Mouse (Mus musculus) heart, embryonic 15.5 days (tissue): ENCODE measurements around the gene Gcnt2. TPM values are rescaled to one million over a fixed set of nuclear protein-coding genes. Genes with fewer than 3 reads are reported as not detected.

Experiments
- ATAC-seq: fragments of 200-750 bp; cut with Nextera tagmentation; replicated peaks from 2 replicates; pipeline ENCODE4 v1.8.0; 2017; ENCODE audit warnings: low read depth, moderate TSS enrichment; ENCODE audit not compliant: insufficient number of reproducible peaks, insufficient read depth, low FRiP score
- H3K27ac ChIP-seq: fragments of 300-500 bp; sonication (generic); 2 replicates; pipeline ENCODE4 v1.5.1; 2015; ENCODE audit warnings: mild to moderate bottlenecking, inconsistent platforms
- H3K27me3 ChIP-seq: fragments of 300-500 bp; sonication (generic); 2 replicates; pipeline ENCODE4 v1.6.1; 2015; ENCODE audit warnings: inconsistent platforms
- H3K36me3 ChIP-seq: fragments of 300-500 bp; sonication (generic); 2 replicates; pipeline ENCODE4 v1.6.1; 2015; ENCODE audit warnings: mild to moderate bottlenecking, inconsistent platforms
- H3K4me1 ChIP-seq: fragments of 300-500 bp; sonication (generic); replicated peaks from 2 replicates; pipeline ENCODE4 v1.6.1; 2015; ENCODE audit warnings: inconsistent platforms
- H3K4me2 ChIP-seq: fragments of 300-500 bp; sonication (generic); 2 replicates; pipeline ENCODE4 v1.6.1; 2015; ENCODE audit warnings: inconsistent platforms, mild to moderate bottlenecking, moderate library complexity
- H3K4me3 ChIP-seq: fragments of 300-500 bp; sonication (generic); 2 replicates; pipeline ENCODE4 v1.5.1; 2015; ENCODE audit warnings: mild to moderate bottlenecking, inconsistent platforms
- H3K9ac ChIP-seq: fragments of 300-500 bp; sonication (generic); 2 replicates; pipeline ENCODE4 v1.6.1; 2015; ENCODE audit warnings: mild to moderate bottlenecking, inconsistent platforms
- H3K9me3 ChIP-seq: fragments of 300-500 bp; sonication (generic); replicated peaks from 2 replicates; pipeline ENCODE4 v1.6.1; 2016; ENCODE audit warnings: inconsistent platforms
- WGBS: fragments of 180-500 bp; shearing (Covaris S2); methylation state at CpG from one replicate; pipeline ENCODE4 v1.1.7; 2015; ENCODE audit warnings: mixed read lengths; 5-methylcytosine and 5-hydroxymethylcytosine counted together
- polyA plus RNA-seq: library from polyadenylated mRNA; unstranded; fragments of >200 nt; fragmentation: Nextera tagmentation; extraction: Ambion mirVana; gene quantifications from 2 replicates; pipeline ENCODE4 v1.2.1, GENCODE M21; 2015

The Gcnt2 gene
- polyA plus RNA-seq, 1 experiment from 2014 or later = 3.4 TPM

GRCm38 (mm10) chr13:40946513-40946912 lies 87.0 kb downstream of the Gcnt2 start:
- peaks cover 26% of the 10 kb centered on the region for H3K4me1 ChIP-seq

DNA sequence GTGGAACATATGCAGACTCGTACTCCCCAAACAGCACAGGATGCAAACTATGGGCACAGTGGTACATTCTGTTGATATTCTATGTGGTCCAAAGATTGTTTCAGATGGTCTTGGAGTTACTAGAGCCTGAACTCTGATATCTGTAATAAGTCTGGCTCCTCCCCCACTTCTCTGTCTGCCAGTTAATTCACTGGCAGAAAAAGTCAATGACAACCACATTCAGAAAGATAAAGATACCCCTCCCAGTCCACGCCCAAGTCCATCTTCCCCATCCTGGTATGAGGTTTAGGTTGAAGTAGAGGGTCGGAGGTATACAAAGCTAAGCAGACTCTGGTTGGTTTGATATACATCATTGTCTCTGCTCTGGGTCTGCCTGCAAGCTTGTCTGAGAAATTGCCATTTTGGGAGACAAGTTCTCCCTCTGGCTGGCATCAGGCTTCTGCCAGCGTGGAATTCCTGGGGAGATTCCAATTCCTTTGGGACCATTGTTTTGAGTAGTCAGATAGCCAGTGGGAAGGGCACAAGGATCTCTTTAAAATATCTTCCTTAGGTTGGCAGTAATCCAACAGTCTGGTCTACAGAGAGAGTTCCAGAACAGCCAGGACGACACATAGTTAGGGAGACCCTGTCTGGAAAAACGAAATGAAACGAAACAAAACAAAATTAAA lies 88.1 kb downstream of the Gcnt2 start:
- Histone ChIP-seq H3K27me3 (no peaks in the 10 kb centered on the region), H3K36me3 (no peaks in the 10 kb centered on the region), H3K4me3 (no peak overlapping the region), H3K9ac (no peak overlapping the region), H3K4me1 (peaks cover 26% of the 10 kb centered on the region), H3K27ac (peak overlapping the region; percentile 56), H3K9me3 (no peaks in the 10 kb centered on the region), H3K4me2 (peak overlapping the region; percentile 11; the same call in 1 of the 2 replicates)
- 46% methylated on average over 7 of the region's 7 CpGs for WGBS
- ATAC-seq = no peak; the same call in 1 of the 2 replicates

More at GRCm38 (mm10) chr13:40946513-40946912, 87.0 kb downstream of the Gcnt2 start:
- H3K27ac ChIP-seq = no peak overlapping the region
- H3K9ac ChIP-seq = no peak overlapping the region
- no peak for ATAC-seq
- 70% methylated on average over 3 of the region's 3 CpGs for WGBS
- H3K4me2 ChIP-seq = no peak overlapping the region
- no peaks in the 10 kb centered on the region for H3K27me3 ChIP-seq
- no peaks in the 10 kb centered on the region for H3K36me3 ChIP-seq
- no peaks in the 10 kb centered on the region for H3K9me3 ChIP-seq
- H3K4me3 ChIP-seq = no peak overlapping the region

DNA sequence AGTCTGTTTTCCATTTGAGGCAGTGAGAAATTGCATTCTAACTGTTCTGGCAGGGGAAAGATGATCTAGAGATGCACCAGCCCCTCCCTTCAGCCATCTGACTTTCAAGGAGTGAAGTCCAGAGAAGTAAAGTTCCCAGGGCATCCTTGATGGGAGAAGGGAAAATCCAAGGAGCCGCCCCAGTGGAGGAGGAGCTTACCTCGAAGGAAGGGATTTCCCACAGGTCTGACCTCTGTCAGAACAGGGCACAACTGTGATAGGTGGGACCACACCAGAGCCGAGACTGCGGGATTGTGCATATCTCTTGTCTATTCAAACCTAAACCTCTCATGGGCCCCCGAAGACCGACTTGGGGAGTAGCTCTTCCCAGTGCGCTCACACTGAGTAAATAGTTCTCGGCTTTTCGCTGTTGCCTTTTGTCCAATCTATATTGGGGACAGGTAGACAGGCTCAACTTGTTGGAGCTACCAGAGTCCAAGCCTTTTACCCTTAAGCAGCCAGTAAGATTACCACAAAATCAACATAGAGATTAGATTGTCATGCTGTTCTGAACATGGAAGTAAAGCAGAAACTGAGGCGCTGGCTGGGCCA lies 91.9 kb downstream of the Gcnt2 start:
- no peak for ATAC-seq
- H3K4me2 ChIP-seq = no peak overlapping the region
- H3K9ac ChIP-seq = no peak overlapping the region
- H3K27me3 ChIP-seq = no peaks in the 10 kb centered on the region
- H3K9me3 ChIP-seq = no peaks in the 10 kb centered on the region
- H3K36me3 ChIP-seq = no peaks in the 10 kb centered on the region
- H3K4me3 ChIP-seq = no peak overlapping the region
- 76% methylated on average over 10 of the region's 10 CpGs for WGBS
- no peak overlapping the region for H3K27ac ChIP-seq
- H3K4me1 ChIP-seq = peaks cover 23% of the 10 kb centered on the region

GRCm38 (mm10) chr13:40953231-40953630 lies 93.7 kb downstream of the Gcnt2 start:
- Histone ChIP-seq H3K27me3 (no peaks in the 10 kb centered on the region), H3K4me2 (no peak overlapping the region), H3K4me1 (peaks cover 13% of the 10 kb centered on the region), H3K4me3 (no peak overlapping the region), H3K9ac (no peak overlapping the region), H3K9me3 (no peaks in the 10 kb centered on the region), H3K27ac (no peak overlapping the region), H3K36me3 (no peaks in the 10 kb centered on the region)
- WGBS = 41% methylated on average over 6 of the region's 6 CpGs
- no peak for ATAC-seq

GRCm38 (mm10) chr13:40955773-40956172 lies 96.2 kb downstream of the Gcnt2 start:
- no peak overlapping the region for H3K27ac ChIP-seq
- H3K27me3 ChIP-seq = no peaks in the 10 kb centered on the region
- no peak overlapping the region for H3K4me2 ChIP-seq
- H3K9ac ChIP-seq = no peak overlapping the region
- H3K36me3 ChIP-seq = no peaks in the 10 kb centered on the region
- H3K9me3 ChIP-seq = no peaks in the 10 kb centered on the region
- peaks cover 7% of the 10 kb centered on the region for H3K4me1 ChIP-seq
- WGBS = 54% methylated on average over 7 of the region's 7 CpGs
- no peak overlapping the region for H3K4me3 ChIP-seq
- ATAC-seq = no peak

DNA sequence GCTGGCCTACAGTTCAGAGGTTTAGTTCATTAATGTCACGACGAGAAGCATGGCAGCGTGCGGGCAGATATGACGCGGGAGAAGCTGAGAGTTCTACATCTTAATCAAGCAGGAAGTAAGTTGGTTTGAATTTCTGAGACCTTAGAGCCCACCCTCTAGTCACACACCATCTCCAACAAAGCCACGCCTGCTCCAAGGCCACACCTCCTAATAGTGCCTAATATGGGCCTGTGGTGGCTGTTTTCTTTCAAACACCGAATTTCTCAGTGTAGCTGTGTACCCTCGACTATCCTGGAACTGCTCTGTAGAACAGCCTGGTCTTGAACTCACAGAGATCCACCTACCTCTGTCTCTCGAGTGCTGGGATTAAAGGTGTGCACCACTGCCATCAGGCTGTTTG lies 108.1 kb downstream of the Gcnt2 start:
- Histone ChIP-seq H3K9ac (no peak overlapping the region), H3K4me1 (no peaks in the 10 kb centered on the region), H3K27me3 (no peaks in the 10 kb centered on the region), H3K4me3 (no peak overlapping the region), H3K27ac (no peak overlapping the region), H3K36me3 (no peaks in the 10 kb centered on the region), H3K4me2 (no peak overlapping the region), H3K9me3 (no peaks in the 10 kb centered on the region)
- 84% methylated on average over 10 of the region's 10 CpGs for WGBS
- no peak for ATAC-seq

- 55% methylated on average over 5 of the region's 5 CpGs for WGBS
- no peak overlapping the region for H3K27ac ChIP-seq
- no peak overlapping the region for H3K4me3 ChIP-seq
- no peaks in the 10 kb centered on the region for H3K36me3 ChIP-seq
- no peak overlapping the region for H3K9ac ChIP-seq
- no peaks in the 10 kb centered on the region for H3K4me1 ChIP-seq
- no peaks in the 10 kb centered on the region for H3K27me3 ChIP-seq
- no peak for ATAC-seq
- no peak overlapping the region for H3K4me2 ChIP-seq
- H3K9me3 ChIP-seq = no peaks in the 10 kb centered on the region
Observed at GRCm38 (mm10) chr13:40968564-40968963, 109.0 kb downstream of the Gcnt2 start.

- Histone ChIP-seq H3K36me3 (no peaks in the 10 kb centered on the region), H3K4me1 (no peaks in the 10 kb centered on the region), H3K9me3 (no peaks in the 10 kb centered on the region), H3K4me2 (no peak overlapping the region), H3K27me3 (no peaks in the 10 kb centered on the region), H3K27ac (no peak overlapping the region), H3K9ac (no peak overlapping the region), H3K4me3 (no peak overlapping the region)
- 83% methylated on average over 4 of the region's 4 CpGs for WGBS
- no peak for ATAC-seq
Observed at GRCm38 (mm10) chr13:40969761-40970390, 110.3 kb downstream of the Gcnt2 start.

DNA sequence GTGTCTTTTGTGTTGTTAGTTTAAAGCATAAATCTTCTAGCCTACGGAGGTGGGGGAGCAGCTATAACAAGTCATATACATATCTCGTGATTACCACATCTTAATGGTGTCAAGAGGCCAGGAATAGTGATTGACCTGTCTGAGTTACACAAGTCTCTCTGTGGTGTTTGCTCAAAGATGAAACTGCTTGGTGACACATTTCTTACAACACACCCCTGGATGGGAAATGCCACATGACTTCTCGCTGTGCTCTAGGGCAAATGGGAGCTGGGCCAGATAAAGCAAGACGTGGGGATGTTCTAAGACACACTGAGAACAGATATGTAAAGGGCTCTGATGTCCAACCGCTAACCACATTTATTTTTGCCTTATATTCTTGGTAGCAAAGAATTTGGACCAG lies 111.7 kb downstream of the Gcnt2 start:
- ATAC-seq = no peak
- H3K4me1 ChIP-seq = no peaks in the 10 kb centered on the region
- H3K36me3 ChIP-seq = no peaks in the 10 kb centered on the region
- H3K4me2 ChIP-seq = no peak overlapping the region
- H3K27me3 ChIP-seq = no peaks in the 10 kb centered on the region
- H3K9ac ChIP-seq = no peak overlapping the region
- H3K4me3 ChIP-seq = no peak overlapping the region
- 75% methylated on average over 5 of the region's 5 CpGs for WGBS
- H3K27ac ChIP-seq = no peak overlapping the region
- H3K9me3 ChIP-seq = no peaks in the 10 kb centered on the region

DNA sequence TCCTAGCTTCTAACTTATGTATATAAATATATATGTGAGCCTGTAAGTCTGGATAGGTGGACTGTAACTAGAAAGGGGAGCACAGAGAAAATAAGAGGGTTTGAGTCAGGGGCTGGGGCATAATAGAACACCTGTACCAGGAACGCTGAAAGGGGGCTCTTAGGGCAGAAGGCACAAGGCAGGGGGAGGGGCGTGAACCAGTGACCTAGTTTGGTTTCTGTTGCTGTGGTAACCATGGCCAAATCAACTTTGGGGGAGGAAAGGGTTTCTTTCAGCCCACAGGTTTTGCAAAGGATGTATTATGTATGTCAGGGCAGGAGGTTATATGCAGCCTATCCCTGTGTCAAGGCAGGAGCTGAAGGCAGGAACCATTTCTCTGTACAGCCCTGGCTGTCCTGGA lies 112.3 kb downstream of the Gcnt2 start:
- no peak overlapping the region for H3K4me2 ChIP-seq
- no peaks in the 10 kb centered on the region for H3K4me1 ChIP-seq
- ATAC-seq = no peak
- H3K27ac ChIP-seq = no peak overlapping the region
- no peaks in the 10 kb centered on the region for H3K27me3 ChIP-seq
- no peak overlapping the region for H3K9ac ChIP-seq
- H3K9me3 ChIP-seq = no peaks in the 10 kb centered on the region
- no peaks in the 10 kb centered on the region for H3K36me3 ChIP-seq
- no peak overlapping the region for H3K4me3 ChIP-seq
- 88% methylated on average over 2 of the region's 2 CpGs for WGBS

DNA sequence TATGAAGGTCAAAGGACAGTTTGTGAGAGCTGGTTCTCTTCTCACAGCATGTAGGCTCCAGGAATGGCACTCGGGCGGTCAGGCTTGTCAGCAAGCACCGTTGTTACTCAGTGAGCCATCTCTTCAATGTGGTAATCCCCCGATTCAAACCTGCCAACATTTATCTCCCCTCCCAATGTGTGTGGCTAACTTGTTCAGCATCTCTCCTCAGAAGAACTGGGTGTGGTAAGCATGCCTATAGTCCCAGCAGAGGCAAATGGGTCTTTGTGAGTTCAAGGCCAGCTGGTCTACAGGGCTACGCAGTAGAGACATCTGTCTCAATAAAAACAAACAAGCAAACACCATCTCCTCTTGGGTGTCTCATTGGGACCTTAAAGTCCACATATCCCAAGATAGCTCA lies 113.4 kb downstream of the Gcnt2 start:
- H3K4me2 ChIP-seq = no peak overlapping the region
- H3K27me3 ChIP-seq = no peaks in the 10 kb centered on the region
- WGBS = 90% methylated on average over 5 of the region's 5 CpGs
- no peaks in the 10 kb centered on the region for H3K36me3 ChIP-seq
- no peaks in the 10 kb centered on the region for H3K9me3 ChIP-seq
- H3K4me1 ChIP-seq = no peaks in the 10 kb centered on the region
- no peak overlapping the region for H3K27ac ChIP-seq
- no peak for ATAC-seq
- no peak overlapping the region for H3K9ac ChIP-seq
- no peak overlapping the region for H3K4me3 ChIP-seq

GRCm38 (mm10) chr13:40977609-40978008 lies 118.1 kb downstream of the Gcnt2 start:
- ATAC-seq = no peak
- H3K27me3 ChIP-seq = no peaks in the 10 kb centered on the region
- H3K9me3 ChIP-seq = no peaks in the 10 kb centered on the region
- H3K36me3 ChIP-seq = no peaks in the 10 kb centered on the region
- H3K4me1 ChIP-seq = no peaks in the 10 kb centered on the region
- WGBS = 18% methylated on average over 7 of the region's 7 CpGs
- no peak overlapping the region for H3K4me2 ChIP-seq
- H3K27ac ChIP-seq = no peak overlapping the region
- H3K9ac ChIP-seq = no peak overlapping the region
- H3K4me3 ChIP-seq = no peak overlapping the region
